Mouse (Mus musculus) frontal cortex, postnatal 25 days (tissue): Measurements from ENCODE around the gene Il20rb.
A peak's percentile ranks its signal among the peaks of the same experiment; 100 is the strongest.

Experiments used
- DNase-seq, 2 experiments: peaks; one replicate each; pipeline ENCODE4 v3.0.0; 2022; ENCODE audit warnings: low spot score in 2 of 2

Gene Il20rb

GRCm38 (mm10) chr9:100486431-100486830 is at the start of gene Il20rb:
Gene Il20rb, minus strand, starts transcription at chr9:100486788.
- no peak for DNase-seq

DNA sequence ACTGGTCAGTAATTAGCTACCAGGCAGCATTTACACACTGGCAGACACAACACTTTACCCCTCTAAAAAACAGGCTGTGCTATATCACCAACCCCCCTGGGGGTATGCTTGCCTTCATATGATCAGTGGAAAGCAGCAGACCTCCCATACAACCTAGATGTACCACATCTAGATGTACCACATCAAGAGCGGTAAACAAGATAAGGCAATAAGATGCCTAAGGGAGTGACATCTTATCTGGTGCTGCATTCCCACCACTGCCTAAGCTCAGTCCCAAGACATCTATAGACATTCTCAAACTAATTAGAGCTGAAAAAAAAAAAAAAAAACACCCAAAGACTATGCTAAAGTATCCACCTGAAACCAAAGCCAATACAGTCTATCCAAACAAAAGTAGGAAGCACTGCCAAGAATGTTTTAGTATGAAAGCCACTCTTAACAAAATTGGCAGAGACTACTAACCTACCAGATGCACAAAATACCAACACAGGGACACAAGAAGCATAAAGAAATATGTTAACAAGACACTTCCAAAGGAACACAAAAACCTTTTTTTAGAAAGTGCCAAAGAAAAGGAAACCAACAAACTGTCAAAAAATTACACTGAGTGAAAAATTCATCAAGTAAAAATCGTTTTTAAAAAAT is 49.2 kb upstream of the Il20rb start:
- no peak for DNase-seq

DNA sequence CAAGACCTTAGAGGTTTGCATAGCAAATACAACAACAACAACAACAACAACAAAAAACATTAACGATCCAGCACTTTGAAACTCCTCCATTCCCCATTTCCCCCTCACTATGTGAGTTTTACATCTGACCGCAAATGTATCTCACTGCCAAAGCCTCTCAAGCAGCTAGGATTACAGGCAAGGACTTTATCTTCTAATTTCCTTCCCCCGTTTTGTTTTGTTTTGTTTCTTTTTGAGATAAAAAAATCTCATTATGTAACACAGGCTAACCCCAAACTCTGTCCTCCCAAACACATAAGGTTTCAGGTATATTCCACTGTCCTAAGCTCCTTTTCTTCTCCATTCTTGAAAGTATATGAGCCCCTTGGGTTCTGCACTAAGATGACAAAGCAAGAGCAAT is 48.1 kb upstream of the Il20rb start:
- no peak for DNase-seq

- no peak for DNase-seq
Observed at GRCm38 (mm10) chr9:100532847-100533505, 46.4 kb upstream of the Il20rb start.

DNA sequence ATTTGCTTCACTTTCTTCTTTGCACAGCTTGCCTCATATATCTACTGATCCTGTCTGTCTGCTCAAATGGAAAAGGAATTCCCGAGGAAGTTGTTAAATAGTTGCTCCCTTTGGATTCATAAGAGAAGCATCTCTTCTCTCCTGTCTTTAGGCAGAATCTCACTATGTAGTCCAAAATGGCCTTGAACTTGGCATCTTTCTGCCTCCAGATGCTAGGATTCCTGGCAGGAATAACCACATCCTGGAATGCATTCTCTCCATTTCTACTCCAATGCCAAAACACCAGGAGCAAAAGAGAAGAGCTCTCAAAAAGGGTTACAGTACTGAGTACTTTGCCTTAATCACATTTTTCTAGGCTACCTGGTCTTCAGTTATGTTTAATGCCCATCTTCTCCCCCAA is 44.7 kb upstream of the Il20rb start:
- no peak for DNase-seq

DNA sequence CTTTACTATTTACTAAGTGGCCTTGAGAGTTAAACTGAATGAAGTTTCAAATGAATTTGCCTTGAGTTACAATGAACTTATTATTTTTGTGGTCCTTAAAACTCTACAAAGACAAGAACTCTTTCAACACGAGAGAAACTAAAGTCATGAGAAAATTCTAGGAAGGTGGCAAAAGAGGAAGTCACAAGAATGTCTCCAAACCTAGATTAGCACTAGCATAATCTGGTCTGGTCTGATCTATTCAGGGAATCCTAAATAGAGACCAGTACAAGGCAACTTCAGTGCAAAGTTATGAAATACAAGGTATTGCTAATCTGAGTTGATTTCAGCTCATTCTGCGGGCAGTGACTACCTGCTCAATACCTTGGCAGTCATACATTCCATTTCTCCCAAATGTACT is 38.6 kb upstream of the Il20rb start:
- DNase-seq: no peak

DNA sequence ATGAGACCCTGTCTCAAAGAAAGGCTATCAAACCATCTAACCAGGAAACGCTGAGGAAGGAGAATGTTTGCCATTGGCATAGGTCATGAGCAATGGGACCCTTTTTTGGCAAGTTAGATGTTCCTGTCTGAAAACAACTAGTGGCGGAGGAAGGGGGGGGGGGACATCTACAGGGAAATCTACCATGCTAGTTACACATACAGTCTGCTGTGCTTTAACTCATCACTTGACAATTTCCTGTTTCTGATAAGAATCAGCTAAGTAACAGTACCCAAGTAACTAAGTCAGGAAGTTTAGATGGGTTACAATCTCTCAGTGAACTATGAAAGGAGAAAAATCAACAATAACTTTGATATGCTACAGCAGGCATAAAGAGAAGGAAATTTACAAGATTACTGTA is 35.4 kb upstream of the Il20rb start:
- no peak for DNase-seq

- DNase-seq: peak in 1 of 2 experiments; percentile 28
Observed at GRCm38 (mm10) chr9:100520586-100520985, 34.0 kb upstream of the Il20rb start.

- DNase-seq: no peak
Observed at GRCm38 (mm10) chr9:100520012-100520411, 33.4 kb upstream of the Il20rb start.

- DNase-seq: no peak
Observed at GRCm38 (mm10) chr9:100507581-100507980, 21.0 kb upstream of the Il20rb start.

DNA sequence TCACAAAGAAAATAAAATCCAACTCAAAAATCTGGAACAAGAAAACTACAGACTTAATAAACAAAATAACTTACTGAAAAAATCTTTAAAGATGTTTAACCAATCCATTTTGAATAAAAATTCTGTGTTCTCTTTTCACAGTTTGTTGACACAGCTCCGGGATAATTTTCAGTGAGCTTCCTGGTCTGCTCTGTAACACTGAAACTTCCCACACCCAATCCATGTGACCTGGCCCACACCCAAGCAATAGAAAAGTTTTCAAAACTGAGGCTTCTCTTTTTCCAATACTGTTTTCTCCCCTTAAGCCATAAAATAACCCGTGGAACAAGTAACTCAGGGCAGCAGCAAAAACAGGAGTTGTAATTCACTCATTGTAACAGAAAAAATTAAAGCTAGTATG is 20.1 kb upstream of the Il20rb start:
- DNase-seq: no peak

DNA sequence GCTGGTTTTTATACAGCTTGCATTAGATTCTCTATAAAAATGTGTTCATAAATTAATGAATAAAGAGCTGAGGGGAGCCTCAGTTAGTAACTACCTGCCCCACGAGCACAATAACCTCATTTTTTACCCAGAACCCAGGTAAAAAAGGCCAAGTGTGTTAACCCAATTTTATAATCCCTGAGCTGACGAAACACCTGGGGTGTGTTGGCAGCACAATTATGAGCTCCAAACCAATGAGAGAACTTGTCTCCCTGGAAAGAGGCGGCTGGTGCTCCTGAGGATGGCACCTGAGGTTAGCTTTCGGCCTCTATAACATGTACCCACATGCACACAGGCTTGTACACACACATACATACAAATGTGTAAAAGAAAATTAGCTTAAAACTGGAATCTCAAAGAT is 18.9 kb upstream of the Il20rb start:
- no peak for DNase-seq

DNA sequence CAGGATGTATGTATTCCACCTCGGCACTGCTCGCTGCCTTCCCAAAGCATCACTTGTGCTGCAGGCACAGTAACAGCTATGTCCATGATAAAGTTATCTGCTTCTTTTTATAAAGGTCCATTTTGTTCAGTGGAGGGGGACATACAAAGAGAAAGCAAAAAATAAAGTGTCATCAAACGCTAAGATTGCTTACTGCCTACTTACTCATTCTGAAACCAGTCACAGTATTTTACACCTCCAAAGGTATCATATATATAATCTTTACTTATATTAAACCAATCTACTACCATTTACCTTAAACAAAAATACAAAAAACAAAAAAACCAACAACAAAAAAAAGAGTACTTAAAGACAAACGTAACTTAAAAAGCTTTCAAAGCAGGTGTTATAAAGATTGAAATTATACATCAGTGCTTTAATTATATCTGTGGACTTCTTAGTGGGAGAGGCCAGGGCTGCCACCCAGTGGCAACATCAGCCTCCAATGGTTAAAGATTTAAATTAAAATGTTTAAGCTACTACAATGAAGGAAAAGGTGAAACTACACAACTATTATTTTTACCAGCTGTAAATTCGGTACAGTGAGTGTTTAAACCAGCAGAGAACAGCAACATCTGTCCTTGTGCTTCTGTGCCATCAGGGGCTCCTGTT is 7.1 kb upstream of the Il20rb start:
- no peak for DNase-seq

- no peak for DNase-seq
Observed at GRCm38 (mm10) chr9:100491424-100491823, 4.8 kb upstream of the Il20rb start.

- DNase-seq: no peak
Observed at GRCm38 (mm10) chr9:100488969-100489368, 2.4 kb upstream of the Il20rb start.

DNA sequence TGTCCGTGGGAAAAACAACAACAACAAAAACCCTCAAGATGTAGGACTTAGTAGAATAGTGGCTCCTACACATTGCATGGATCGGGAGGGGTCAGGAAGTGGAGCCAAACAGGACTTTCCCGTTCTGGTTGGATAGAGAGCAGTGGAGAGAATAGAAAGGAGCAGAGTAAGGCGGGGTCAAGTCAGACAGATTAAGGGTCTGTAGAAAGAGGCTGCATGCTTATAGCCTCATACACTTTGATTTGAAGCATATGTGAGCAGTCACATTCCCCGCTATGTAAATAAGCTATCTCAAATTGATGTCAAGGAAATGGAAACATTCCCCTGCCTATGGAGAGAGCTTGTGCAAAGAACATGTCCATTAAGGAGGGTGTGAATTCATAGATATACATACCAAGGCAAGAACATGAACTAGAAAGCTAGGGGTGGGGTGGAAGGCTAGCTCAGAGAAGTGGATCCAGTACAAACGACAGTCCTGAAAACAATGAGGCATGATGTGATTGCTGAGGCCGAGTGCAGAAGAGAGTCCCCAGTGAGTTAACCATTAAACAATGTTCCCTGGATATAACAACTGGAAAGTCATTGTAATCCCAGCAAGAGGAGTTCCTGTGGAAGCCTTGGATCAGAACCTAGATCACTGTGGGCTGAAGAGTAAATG is 1.6 kb upstream of the Il20rb start:
- DNase-seq: no peak

GRCm38 (mm10) chr9:100483318-100483717 is 3.3 kb downstream of the Il20rb start:
- no peak for DNase-seq

GRCm38 (mm10) chr9:100481626-100482025 is 5.0 kb downstream of the Il20rb start:
- no peak for DNase-seq

GRCm38 (mm10) chr9:100474056-100474455 is 12.5 kb downstream of the Il20rb start:
- no peak for DNase-seq

GRCm38 (mm10) chr9:100473361-100473760 is 13.2 kb downstream of the Il20rb start:
- DNase-seq: no peak

GRCm38 (mm10) chr9:100472931-100473330 is 13.7 kb downstream of the Il20rb start:
- no peak for DNase-seq

GRCm38 (mm10) chr9:100471605-100471953 is 15.0 kb downstream of the Il20rb start:
- DNase-seq: no peak
